Mouse (Mus musculus) embryonic fibroblast, embryonic 13.5 days (primary cell): Measurements from ENCODE around the gene Spib. TPM values are rescaled to one million over a fixed set of nuclear protein-coding genes. Genes with fewer than 3 reads are reported as not detected.

Experiments
- H3K27ac ChIP-seq: 2 replicates; pipeline ENCODE4 v1.5.1; 2012; ENCODE audit warnings: low read length, control low read depth, inconsistent platforms; ENCODE audit not compliant: insufficient read depth
- H3K4me1 ChIP-seq: 2 replicates; pipeline ENCODE4 v1.6.1; 2011; ENCODE audit warnings: low read length; ENCODE audit not compliant: control insufficient read depth, insufficient read depth
- H3K4me3 ChIP-seq: 2 replicates; pipeline ENCODE4 v1.5.1; 2011; ENCODE audit warnings: mild to moderate bottlenecking, control low read depth, low read length; ENCODE audit not compliant: insufficient read depth
- CTCF ChIP-seq: IDR thresholded peaks from 2 replicates; pipeline ENCODE4 v1.5.1; 2011; ENCODE audit warnings: mild to moderate bottlenecking, control low read depth, low read length, moderate library complexity, borderline replicate concordance; ENCODE audit not compliant: insufficient read depth
- POLR2A ChIP-seq: IDR thresholded peaks from 2 replicates; pipeline ENCODE4 v1.6.1; 2011; ENCODE audit warnings: low read depth, mild to moderate bottlenecking, control low read depth, low read length, moderate library complexity
- polyA plus RNA-seq: library from polyadenylated mRNA; stranded (reverse); fragments of >200 nt; gene quantifications from 2 replicates; pipeline ENCODE4 v1.2.4, GENCODE M21; 2011; ENCODE audit warnings: low read depth; ENCODE audit not compliant: missing spikeins, insufficient read length

The Spib gene
- polyA plus RNA-seq, 1 experiment, result not detected

- TF ChIP-seq POLR2A (no peak), CTCF (no peak)
- no peak overlapping the region for H3K27ac ChIP-seq
These were observed 24.4 kb downstream of the Spib start for GRCm38 (mm10) chr7:44507491-44507890.

GRCm38 (mm10) chr7:44501563-44502115 is 30.2 kb downstream of the Spib start:
- no peaks in the 10 kb centered on the region for H3K4me1 ChIP-seq
- no peak overlapping the region for H3K4me3 ChIP-seq
- TF ChIP-seq CTCF (peak; percentile 67; the same call in 1 of the 2 replicates), POLR2A (no peak)
- no peak overlapping the region for H3K27ac ChIP-seq

More at GRCm38 (mm10) chr7:44507491-44507890, 24.4 kb downstream of the Spib start:
- Histone ChIP-seq H3K4me3 (no peak overlapping the region), H3K4me1 (no peaks in the 10 kb centered on the region)

GRCm38 (mm10) chr7:44500046-44500445 is 31.8 kb downstream of the Spib start:
- TF ChIP-seq POLR2A, result peak; percentile 32; the same call in 1 of the 2 replicates
- no peak for TF ChIP-seq CTCF
- Histone ChIP-seq H3K27ac (no peak overlapping the region), H3K4me3 (no peak overlapping the region), H3K4me1 (peaks cover 5% of the 10 kb centered on the region; the same call in 1 of the 2 replicates)

- Histone ChIP-seq H3K4me1 (peaks cover 6% of the 10 kb centered on the region; the same call in 1 of the 2 replicates), H3K4me3 (no peak overlapping the region), H3K27ac (no peak overlapping the region)
- TF ChIP-seq POLR2A (no peak), CTCF (no peak)
These were observed 32.9 kb downstream of the Spib start for GRCm38 (mm10) chr7:44498922-44499321.

GRCm38 (mm10) chr7:44497361-44498055 is 34.4 kb downstream of the Spib start:
- H3K4me3 ChIP-seq, result peak overlapping the region; percentile 78
- no peak for TF ChIP-seq CTCF
- no peak for TF ChIP-seq POLR2A
- peaks cover 6% of the 10 kb centered on the region; the same call in 1 of the 2 replicates for H3K4me1 ChIP-seq
- H3K27ac ChIP-seq, result no peak overlapping the region

- TF ChIP-seq POLR2A, result no peak
- TF ChIP-seq CTCF, result no peak
- H3K27ac ChIP-seq, result no peak overlapping the region; the same call in 1 of the 2 replicates
- H3K4me1 ChIP-seq, result peaks cover 6% of the 10 kb centered on the region; the same call in 1 of the 2 replicates
- peak overlapping the region; percentile 78 for H3K4me3 ChIP-seq
These were observed 35.1 kb downstream of the Spib start for GRCm38 (mm10) chr7:44496771-44497109.

- H3K4me1 ChIP-seq, result peaks cover 6% of the 10 kb centered on the region; the same call in 1 of the 2 replicates
- peak within 1 kb of the TSS; percentile 73 for H3K27ac ChIP-seq
- TF ChIP-seq POLR2A, result peak; percentile 74
- TF ChIP-seq CTCF, result no peak
- peak within 1 kb of the TSS; percentile 78 for H3K4me3 ChIP-seq
These were observed 35.7 kb downstream of the Spib start, which contains the start of the genes Emc10 and Fam71e1 for GRCm38 (mm10) chr7:44495992-44496770. Emc10 (minus strand) TSS chr7:44496529. Fam71e1 (plus strand) TSS chr7:44496581.

GRCm38 (mm10) chr7:44495086-44495485 is 36.8 kb downstream of the Spib start:
- H3K4me1 ChIP-seq, result peaks cover 6% of the 10 kb centered on the region; the same call in 1 of the 2 replicates
- H3K4me3 ChIP-seq, result peak overlapping the region; percentile 59
- no peak overlapping the region for H3K27ac ChIP-seq
- TF ChIP-seq CTCF, result no peak
- TF ChIP-seq POLR2A, result no peak

GRCm38 (mm10) chr7:44494681-44495080 is 37.2 kb downstream of the Spib start:
- H3K27ac ChIP-seq, result no peak overlapping the region
- peaks cover 6% of the 10 kb centered on the region; the same call in 1 of the 2 replicates for H3K4me1 ChIP-seq
- no peak for TF ChIP-seq CTCF
- no peak for TF ChIP-seq POLR2A
- H3K4me3 ChIP-seq, result no peak overlapping the region
